Mouse (Mus musculus) G1E (cell line): ENCODE data around the gene Kcnh7.

Source experiments
- CTCF ChIP-seq: IDR thresholded peaks from 2 replicates; pipeline ENCODE4 v1.5.1; 2012; ENCODE audit warnings: low read depth, low read length, inconsistent platforms, mixed read lengths
- GATA1 ChIP-seq: IDR thresholded peaks from 2 replicates; pipeline ENCODE4 v1.6.1; 2012; ENCODE audit warnings: borderline replicate concordance, low read length, inconsistent platforms, mixed read lengths
- POLR2AphosphoS5 ChIP-seq: IDR thresholded peaks from 2 replicates; pipeline ENCODE4 v1.6.1; 2012; ENCODE audit warnings: low read depth, low read length, inconsistent platforms; ENCODE audit not compliant: insufficient replicate concordance
- TAL1 ChIP-seq: conservative IDR thresholded peaks from 2 replicates; pipeline ENCODE4 v1.6.1; 2012; ENCODE audit warnings: low read depth, low read length, inconsistent platforms, mixed read lengths

- TF ChIP-seq CTCF: no peak
- TF ChIP-seq POLR2AphosphoS5: no peak
- no peak for TF ChIP-seq TAL1
- TF ChIP-seq GATA1: no peak
Measured at GRCm38 (mm10) chr2:62746256-62746655, 437.8 kb downstream of the Kcnh7 start.
